Mouse (Mus musculus): ENCODE data around the gene Tsfm. TPM values are rescaled to one million over a fixed set of nuclear protein-coding genes. Genes with fewer than 3 reads are reported as not detected.

Tsfm gene
- total RNA-seq (2014; rRNA removed) (31.4 and 49.0 TPM in 2 replicates), polyA plus RNA-seq (2015; fragmentation: Nextera tagmentation; extraction: Ambion mirVana) (62.4 and 62.7 TPM in 2 replicates)

- Histone ChIP-seq H3K9me3 (ENCODE audit: low read length) (no peaks in the 10 kb centered on the region), H3K27me3 (ENCODE audit: insufficient read depth, low read length) (no peaks in the 10 kb centered on the region), H3K4me3 (ENCODE audit: low read length) (peak within 1 kb of the TSS; percentile 89), H3K36me3 (ENCODE audit: insufficient read depth, low read length) (peaks cover 15% of the 10 kb centered on the region; the same call in 1 of the 2 replicates), H3K4me1 (ENCODE audit: insufficient read depth, low read length) (no peaks in the 10 kb centered on the region), H3K27ac (peak within 1 kb of the TSS; percentile 80), H3K4me2 (ENCODE audit: low read depth, low read length) (peak within 1 kb of the TSS; percentile 96), H3K9ac (replicated peaks; ENCODE audit: low read length) (peak within 1 kb of the TSS; percentile 90)
- 5% methylated on average over 56 of the region's 56 CpGs for WGBS
- ATAC-seq, result peak; percentile 91
- DNase-seq (ENCODE audit: low spot score), result peak; percentile 97
- peak; percentile 93 for TF ChIP-seq CTCF (IDR thresholded peaks at IDR 0.05; ENCODE audit: low read depth)
Measured at GRCm38 (mm10) chr10:127030336-127031296, at the start of gene Tsfm. Gene Tsfm (minus strand): TSS chr10:127030840.

GRCm38 (mm10) chr10:127079665-127080391 lies 49.2 kb upstream of the Tsfm start:
- ATAC-seq (0 out of 2 replicates have a peak, but pooled peaks have one; percentile 4), DNase-seq (ENCODE audit: low spot score) (peak; percentile 71)
- Histone ChIP-seq H3K9ac (replicated peaks; ENCODE audit: low read length) (peak overlapping the region; percentile 87), H3K4me3 (ENCODE audit: low read length) (peak overlapping the region; percentile 72), H3K27me3 (ENCODE audit: insufficient read depth, low read length) (no peaks in the 10 kb centered on the region), H3K4me1 (ENCODE audit: insufficient read depth, low read length) (peaks cover 20% of the 10 kb centered on the region), H3K27ac (peak overlapping the region; percentile 87), H3K36me3 (ENCODE audit: insufficient read depth, low read length) (0 out of 2 replicates have a peak, but pooled peaks cover 11% of the 10 kb centered on the region), H3K4me2 (ENCODE audit: low read depth, low read length) (peak overlapping the region; percentile 87), H3K9me3 (ENCODE audit: low read length) (no peaks in the 10 kb centered on the region)
- TF ChIP-seq CTCF (IDR thresholded peaks at IDR 0.05; ENCODE audit: low read depth), result peak; percentile 32
- WGBS, result 1% methylated on average over 69 of the region's 70 CpGs

- no peaks in the 10 kb centered on the region for H3K9me3 ChIP-seq (ENCODE audit: low read length)
- no peak for TF ChIP-seq CTCF (IDR thresholded peaks at IDR 0.05; ENCODE audit: low read depth)
- no peaks in the 10 kb centered on the region for H3K27me3 ChIP-seq (ENCODE audit: insufficient read depth, low read length)
- ATAC-seq (peak; percentile 77), DNase-seq (ENCODE audit: low spot score) (peak; percentile 92)
- H3K4me3 ChIP-seq (ENCODE audit: low read length), result peak overlapping the region; percentile 72
- under 1% methylated on average over 31 of the region's 49 CpGs for WGBS
- H3K9ac ChIP-seq (replicated peaks; ENCODE audit: low read length), result peak overlapping the region; percentile 87
- 0 out of 2 replicates have a peak, but pooled peaks cover 3% of the 10 kb centered on the region for H3K36me3 ChIP-seq (ENCODE audit: insufficient read depth, low read length)
- peak overlapping the region; percentile 87 for H3K4me2 ChIP-seq (ENCODE audit: low read depth, low read length)
- peaks cover 20% of the 10 kb centered on the region for H3K4me1 ChIP-seq (ENCODE audit: insufficient read depth, low read length)
- H3K27ac ChIP-seq, result peak overlapping the region; percentile 87
Measured at GRCm38 (mm10) chr10:127078677-127079575, 48.3 kb upstream of the Tsfm start.

GRCm38 (mm10) chr10:127078001-127078676 lies 47.5 kb upstream of the Tsfm start:
- H3K4me1 ChIP-seq (ENCODE audit: insufficient read depth, low read length), result peaks cover 20% of the 10 kb centered on the region

GRCm38 (mm10) chr10:127077515-127077914 lies 46.9 kb upstream of the Tsfm start:
- Histone ChIP-seq H3K9ac (replicated peaks; ENCODE audit: low read length) (peak overlapping the region; percentile 40), H3K4me1 (ENCODE audit: insufficient read depth, low read length) (peaks cover 20% of the 10 kb centered on the region), H3K27me3 (ENCODE audit: insufficient read depth, low read length) (no peaks in the 10 kb centered on the region), H3K27ac (peak overlapping the region; percentile 87), H3K9me3 (ENCODE audit: low read length) (no peaks in the 10 kb centered on the region), H3K4me3 (ENCODE audit: low read length) (peak overlapping the region; percentile 72), H3K36me3 (ENCODE audit: insufficient read depth, low read length) (no peaks in the 10 kb centered on the region), H3K4me2 (ENCODE audit: low read depth, low read length) (peak overlapping the region; percentile 87)
- WGBS, result 3% methylated on average over 10 of the region's 10 CpGs
- no peak for TF ChIP-seq CTCF (IDR thresholded peaks at IDR 0.05; ENCODE audit: low read depth)
- ATAC-seq (no peak), DNase-seq (ENCODE audit: low spot score) (peak; percentile 21)

More at GRCm38 (mm10) chr10:127078001-127078676, 47.5 kb upstream of the Tsfm start:
- WGBS, result 1% methylated on average over 12 of the region's 12 CpGs
- ATAC-seq (peak; percentile 55), DNase-seq (ENCODE audit: low spot score) (peak; percentile 76)
- TF ChIP-seq CTCF (IDR thresholded peaks at IDR 0.05; ENCODE audit: low read depth), result no peak
- Histone ChIP-seq H3K27me3 (ENCODE audit: insufficient read depth, low read length) (no peaks in the 10 kb centered on the region), H3K9me3 (ENCODE audit: low read length) (no peaks in the 10 kb centered on the region), H3K27ac (peak overlapping the region; percentile 87), H3K36me3 (ENCODE audit: insufficient read depth, low read length) (no peaks in the 10 kb centered on the region), H3K4me2 (ENCODE audit: low read depth, low read length) (peak overlapping the region; percentile 87), H3K4me3 (ENCODE audit: low read length) (peak overlapping the region; percentile 72), H3K9ac (replicated peaks; ENCODE audit: low read length) (peak overlapping the region; percentile 40)

Data from hindbrain, postnatal 0 days (tissue).